Mouse (Mus musculus) kidney, adult 18-20 months (tissue): ENCODE results near the gene Mrps34.

Source experiments
- DNase-seq: peaks from one replicate; pipeline ENCODE4 v3.0.0; 2021

Gene Mrps34

GRCm38 (mm10) chr17:24881738-24882440 lies 13.0 kb upstream of the Mrps34 start:
- peak; percentile 68 for DNase-seq

- no peak for DNase-seq
Measured at GRCm38 (mm10) chr17:24884391-24884790, 10.5 kb upstream of the Mrps34 start.

GRCm38 (mm10) chr17:24885356-24886133 lies 9.4 kb upstream of the Mrps34 start:
- no peak for DNase-seq

GRCm38 (mm10) chr17:24886134-24886931 lies 8.6 kb upstream of the Mrps34 start, which contains the start of the genes Nubp2 and Spsb3:
Gene Nubp2 (minus strand): TSS chr17:24886349.
Gene Spsb3 (plus strand): TSS chr17:24886643.
- DNase-seq, result peak; percentile 97

- no peak for DNase-seq
Measured at GRCm38 (mm10) chr17:24886932-24887271, 8.0 kb upstream of the Mrps34 start.

GRCm38 (mm10) chr17:24887291-24888080 lies 7.4 kb upstream of the Mrps34 start:
- DNase-seq, result no peak

GRCm38 (mm10) chr17:24888862-24889261 lies 6.1 kb upstream of the Mrps34 start:
- no peak for DNase-seq

GRCm38 (mm10) chr17:24890151-24891092 lies 4.5 kb upstream of the Mrps34 start:
- no peak for DNase-seq

- no peak for DNase-seq
Measured at GRCm38 (mm10) chr17:24891321-24891720, 3.6 kb upstream of the Mrps34 start.

GRCm38 (mm10) chr17:24892785-24893184 lies 2.1 kb upstream of the Mrps34 start:
- DNase-seq, result no peak

- DNase-seq, result no peak
Measured at GRCm38 (mm10) chr17:24893276-24893675, 1.6 kb upstream of the Mrps34 start.

GRCm38 (mm10) chr17:24894061-24894994 lies 588 bp upstream of the Mrps34 start:
- DNase-seq, result no peak

GRCm38 (mm10) chr17:24895571-24896240 lies 790 bp downstream of the Mrps34 start:
- DNase-seq, result no peak

GRCm38 (mm10) chr17:24896241-24896992 lies 1.5 kb downstream of the Mrps34 start, which contains the start of gene Nme3:
Gene Nme3 (plus strand): TSS chr17:24896500.
- DNase-seq, result peak; percentile 84

- no peak for DNase-seq
Measured at GRCm38 (mm10) chr17:24896993-24897269, 2.0 kb downstream of the Mrps34 start.

GRCm38 (mm10) chr17:24897600-24897999 lies 2.7 kb downstream of the Mrps34 start:
- no peak for DNase-seq

GRCm38 (mm10) chr17:24898041-24898854 lies 3.3 kb downstream of the Mrps34 start:
- DNase-seq, result no peak

GRCm38 (mm10) chr17:24899153-24899552 lies 4.2 kb downstream of the Mrps34 start:
- no peak for DNase-seq
